Mouse (Mus musculus) monocyte, adult 5-6 weeks (primary cell): ENCODE results near the gene Lrrc55. TPM values are rescaled to one million over a fixed set of nuclear protein-coding genes. Genes with fewer than 3 reads are reported as not detected.

Experiments
- ATAC-seq: fragments of 153-309, 156-312 bp; replicated peaks from 2 replicates; pipeline ENCODE4 v1.8.0; 2017; ENCODE audit warnings: mild to moderate bottlenecking; ENCODE audit not compliant: low TSS enrichment, insufficient number of reproducible peaks, severe bottlenecking, poor library complexity, low FRiP score
- total RNA-seq: library from RNA; stranded (forward); fragments of 200-1000, 200-491, 200-594 nt; gene quantifications from 3 replicates; pipeline ENCODE4 v1.2.3, GENCODE M21; 2017

Lrrc55 gene
- total RNA-seq, 1 experiment from 2014 or later = not detected

DNA sequence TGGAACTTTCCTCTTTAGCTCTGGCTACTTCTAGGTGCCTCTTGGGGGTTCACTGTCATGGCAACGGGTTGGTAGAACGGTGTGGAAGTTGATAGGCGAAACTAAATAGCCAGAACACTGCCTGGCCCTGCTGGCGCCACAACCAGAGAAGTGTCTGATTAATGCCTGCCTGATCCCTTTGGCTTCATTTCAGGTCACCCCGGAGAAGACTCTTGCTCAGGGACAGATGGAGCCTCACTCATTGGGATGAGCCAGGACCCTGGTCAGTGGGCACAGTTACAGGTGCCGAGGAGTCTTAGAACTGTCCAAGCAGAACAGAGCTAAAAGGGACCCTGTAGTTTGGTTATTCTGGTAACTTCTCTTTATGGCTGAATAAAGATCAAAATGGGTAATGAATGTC is 23.5 kb downstream of the Lrrc55 start:
- no peak for ATAC-seq

- no peak for ATAC-seq
Observed at GRCm38 (mm10) chr2:85172763-85173103, 24.3 kb downstream of the Lrrc55 start.

DNA sequence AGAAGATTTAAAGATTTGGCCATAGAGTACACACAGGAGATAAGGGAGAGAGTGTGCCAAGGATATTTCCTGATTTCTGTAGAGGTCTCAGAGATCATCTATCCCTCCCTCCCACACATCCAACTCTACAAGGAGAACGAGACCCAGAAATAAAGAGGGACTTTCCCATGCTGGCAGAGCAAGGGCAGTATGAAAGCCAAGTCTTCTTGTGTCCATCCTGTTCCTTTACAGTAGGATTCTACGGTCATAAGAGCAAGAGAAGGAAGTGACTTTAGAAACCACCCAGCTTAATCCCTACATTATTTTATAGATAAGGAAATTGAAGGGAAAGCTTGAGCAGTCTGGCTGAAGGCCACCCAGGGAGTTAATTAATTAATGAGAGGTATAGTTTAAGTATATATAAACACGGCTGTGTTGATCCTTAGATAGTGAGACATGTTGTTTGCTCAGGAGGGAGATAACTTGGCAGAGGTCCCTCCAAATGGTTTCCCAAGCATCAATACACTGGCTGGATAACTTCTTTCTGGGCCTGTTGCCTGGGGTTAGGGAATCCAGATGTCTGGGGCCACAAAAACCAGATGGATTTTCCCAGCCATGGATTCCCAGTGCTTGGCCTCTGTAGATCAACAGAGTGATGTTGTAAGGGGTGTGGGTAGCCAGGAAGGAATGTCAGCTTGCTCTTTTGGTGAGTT is 24.8 kb downstream of the Lrrc55 start:
- ATAC-seq = no peak

DNA sequence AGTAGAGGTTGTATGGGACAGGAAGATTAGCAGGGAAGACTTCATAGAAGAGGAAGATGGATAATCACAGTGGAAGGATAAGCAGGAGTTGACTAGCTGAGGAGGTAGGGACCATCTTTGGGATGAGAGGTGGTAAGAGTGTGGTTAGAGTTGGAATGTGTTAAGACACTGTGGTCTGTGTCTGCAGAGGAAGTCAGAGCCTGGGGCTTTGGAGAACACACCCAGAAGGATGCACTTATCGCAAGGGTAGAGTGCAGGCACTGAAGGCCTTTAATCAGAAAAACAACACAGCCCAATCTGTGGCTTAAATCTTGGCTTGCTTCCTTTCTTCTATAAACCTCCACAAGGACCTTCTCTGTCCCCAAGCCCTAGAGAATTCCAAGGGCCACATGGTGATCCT is 28.7 kb downstream of the Lrrc55 start:
- ATAC-seq = no peak

DNA sequence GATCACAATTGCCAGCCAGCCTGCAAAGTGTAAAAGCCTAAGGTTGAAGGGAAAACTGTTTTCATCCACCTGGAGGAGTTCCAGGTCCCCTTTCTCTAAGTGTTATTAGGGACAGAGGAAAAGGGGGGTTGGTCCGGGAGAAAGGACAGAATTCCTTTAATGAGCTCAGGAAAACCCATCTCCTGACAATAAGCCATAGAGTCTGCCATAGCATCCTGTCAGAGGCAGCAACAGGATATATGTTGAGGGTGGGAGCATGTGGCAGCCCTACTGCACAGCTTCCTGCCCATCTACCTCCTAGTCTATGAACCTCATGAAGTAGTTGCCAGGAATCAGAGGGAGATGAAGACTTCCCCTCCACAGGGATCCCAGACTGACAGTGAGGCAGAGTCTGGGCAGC is 29.4 kb downstream of the Lrrc55 start:
- ATAC-seq = no peak

DNA sequence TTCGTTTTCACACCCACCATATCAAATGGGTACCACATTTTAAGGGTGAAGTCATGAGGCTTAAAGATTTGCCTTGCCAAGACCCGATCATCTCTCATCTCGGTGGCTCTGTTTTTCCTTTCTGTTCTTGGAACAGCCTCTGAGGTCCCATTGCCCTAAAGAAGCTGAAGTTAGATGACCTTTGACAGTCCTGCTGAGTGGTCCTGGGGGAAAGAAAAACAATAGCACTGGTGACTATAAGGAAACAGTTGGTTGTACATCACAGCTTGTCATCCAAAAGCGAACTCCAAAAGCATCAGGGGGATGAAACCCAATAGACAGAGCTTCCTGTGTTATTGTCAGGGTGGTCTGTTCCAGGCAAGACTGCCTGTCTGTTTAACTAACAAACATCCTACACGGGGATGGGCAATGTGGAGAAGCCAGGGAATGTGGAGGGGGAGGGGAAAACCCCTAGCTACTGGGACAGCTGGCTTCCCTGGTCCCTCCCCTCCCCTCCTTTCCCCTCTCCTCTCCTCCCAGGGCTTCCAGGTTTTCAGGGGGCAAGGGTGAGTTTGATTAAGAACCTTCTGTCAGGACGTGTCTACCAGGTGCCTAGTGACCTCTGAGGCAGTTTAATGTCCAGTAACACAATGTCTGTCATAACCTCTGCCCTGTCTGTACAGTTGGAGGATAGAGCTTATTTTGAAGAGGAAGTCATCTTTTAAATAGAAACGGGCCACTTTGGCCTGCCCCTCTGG is 33.5 kb downstream of the Lrrc55 start:
- ATAC-seq = no peak

DNA sequence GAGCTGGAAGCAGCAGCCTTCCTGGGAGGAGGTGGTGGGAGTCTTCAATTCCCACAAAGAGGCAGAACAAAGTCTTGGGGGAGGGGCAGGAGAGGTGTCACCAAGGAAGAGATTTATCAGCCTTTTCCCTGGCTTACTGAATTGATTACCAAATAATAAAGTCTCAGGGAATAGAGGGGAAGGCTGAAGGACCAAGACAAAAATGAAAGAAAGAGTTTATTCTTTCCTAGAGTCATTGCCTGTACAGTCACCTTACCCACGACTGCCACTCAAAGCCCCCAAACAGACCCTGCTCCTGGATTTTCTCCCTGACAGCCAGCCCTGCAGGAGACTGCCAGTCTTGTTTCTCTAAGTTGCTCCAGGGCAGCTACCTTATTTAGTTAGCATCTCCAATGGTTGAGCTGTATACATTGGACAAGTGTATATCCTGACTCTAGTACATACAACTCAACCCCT is 35.3 kb downstream of the Lrrc55 start:
- no peak for ATAC-seq

- no peak for ATAC-seq
Observed at GRCm38 (mm10) chr2:85160901-85161637, 35.9 kb downstream of the Lrrc55 start.

- no peak for ATAC-seq
Observed at GRCm38 (mm10) chr2:85157382-85157781, 39.6 kb downstream of the Lrrc55 start.

- ATAC-seq = no peak
Observed at GRCm38 (mm10) chr2:85156136-85156535, 40.9 kb downstream of the Lrrc55 start.

- no peak for ATAC-seq
Observed at GRCm38 (mm10) chr2:85155334-85155733, 41.7 kb downstream of the Lrrc55 start.

GRCm38 (mm10) chr2:85151233-85151632 is 45.8 kb downstream of the Lrrc55 start:
- no peak for ATAC-seq

- ATAC-seq = no peak
Observed at GRCm38 (mm10) chr2:85150373-85150772, 46.6 kb downstream of the Lrrc55 start.

- ATAC-seq = no peak
Observed at GRCm38 (mm10) chr2:85147481-85147880, 49.5 kb downstream of the Lrrc55 start.

DNA sequence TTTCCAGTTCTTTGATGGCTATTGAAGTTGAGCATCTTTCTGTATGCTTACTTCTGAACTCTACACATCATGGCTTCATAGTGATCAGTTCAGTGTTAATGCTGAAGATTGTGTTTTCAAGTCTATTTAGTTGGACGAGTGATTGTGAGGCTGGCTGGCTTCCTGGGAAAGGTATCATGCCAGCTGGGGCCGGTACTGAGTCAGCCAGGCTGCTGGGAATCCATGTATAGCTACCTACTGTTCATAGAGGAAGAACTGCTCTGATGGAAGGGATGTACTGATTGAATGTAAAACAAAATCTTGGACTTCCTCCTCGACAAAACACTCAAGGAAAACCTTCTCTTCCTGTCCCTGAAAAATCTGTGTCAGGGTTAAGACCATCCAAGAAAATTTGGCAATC is 51.7 kb downstream of the Lrrc55 start:
- no peak for ATAC-seq

- no peak for ATAC-seq
Observed at GRCm38 (mm10) chr2:85144908-85145307, 52.1 kb downstream of the Lrrc55 start.

DNA sequence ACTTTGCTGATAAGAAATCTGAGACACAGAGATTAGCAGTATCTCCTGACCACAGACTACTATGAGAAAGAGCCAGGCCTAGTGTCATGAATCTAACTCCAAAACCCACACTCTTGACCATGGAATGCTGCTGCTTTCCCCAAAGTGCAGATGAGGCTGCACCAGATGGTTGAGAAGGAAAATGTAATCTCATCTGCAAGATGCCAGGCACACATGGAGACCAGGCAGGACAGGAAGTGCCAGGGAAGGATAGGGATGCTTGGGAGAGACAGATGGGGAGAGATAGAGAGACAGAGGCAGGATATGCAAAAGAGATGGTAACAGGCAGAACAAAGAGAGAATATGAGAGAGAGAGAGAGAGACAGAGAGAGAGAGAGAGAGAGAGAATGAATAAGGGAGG is 56.2 kb downstream of the Lrrc55 start:
- no peak for ATAC-seq

GRCm38 (mm10) chr2:85139846-85140245 is 57.2 kb downstream of the Lrrc55 start:
- ATAC-seq = no peak

DNA sequence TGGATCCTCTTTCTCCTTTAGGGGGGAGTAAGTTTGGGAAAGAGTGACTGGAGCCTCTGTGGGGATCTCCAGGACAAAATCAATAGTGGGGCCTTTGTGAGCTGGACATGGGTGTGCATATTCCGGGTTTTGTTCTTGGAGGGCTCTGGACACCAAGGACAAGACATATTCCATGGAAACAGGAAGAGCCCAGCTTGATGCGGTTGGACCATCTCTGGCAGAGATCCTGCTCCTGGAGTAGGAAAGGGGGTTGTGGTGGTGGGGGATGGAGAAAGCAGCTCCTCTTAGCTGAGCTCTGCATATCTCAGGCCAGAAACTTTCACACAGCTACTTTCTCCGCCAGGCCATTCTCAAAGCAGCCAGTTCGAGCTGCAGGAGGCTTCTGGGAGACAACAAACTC is 57.6 kb downstream of the Lrrc55 start:
- no peak for ATAC-seq

DNA sequence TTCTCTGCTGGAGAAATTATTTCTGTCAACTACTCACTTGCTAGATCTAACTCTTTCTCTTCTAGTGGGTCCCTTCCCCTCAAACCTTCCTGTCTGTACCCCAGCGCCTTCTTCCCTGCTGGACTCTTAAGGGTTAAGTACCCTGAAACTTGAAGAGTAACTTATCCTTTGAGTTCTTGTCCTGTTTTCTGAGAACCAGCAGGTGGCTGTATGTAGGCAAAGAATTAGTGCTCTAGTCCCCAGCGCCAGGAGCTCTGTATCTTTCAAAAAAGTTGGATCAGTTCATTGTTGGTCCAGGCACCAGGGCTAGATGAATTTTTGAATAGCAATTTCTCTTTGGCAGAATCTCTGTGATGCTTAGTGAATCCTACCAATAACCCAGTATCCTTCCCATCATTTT is 58.9 kb downstream of the Lrrc55 start:
- ATAC-seq = no peak
